Mouse (Mus musculus) 3T3-L1 (cell line): ENCODE data around the gene Gdap1l1.

ENCODE experiments used
- DNase-seq: peaks from one replicate; pipeline ENCODE4 v3.0.0-alpha.2; 2015; ENCODE audit warnings: low read depth, low spot score

Gene Gdap1l1

GRCm38 (mm10) chr2:163463251-163463769 is 25.0 kb downstream of the Gdap1l1 start:
- DNase-seq: no peak

GRCm38 (mm10) chr2:163463998-163464397 is 25.7 kb downstream of the Gdap1l1 start:
- no peak for DNase-seq

- no peak for DNase-seq
Observed at GRCm38 (mm10) chr2:163464562-163464961, 26.3 kb downstream of the Gdap1l1 start.

- peak; percentile 73 for DNase-seq
Observed at GRCm38 (mm10) chr2:163466771-163467170, 28.5 kb downstream of the Gdap1l1 start.

- DNase-seq: no peak
Observed at GRCm38 (mm10) chr2:163467585-163467984, 29.3 kb downstream of the Gdap1l1 start.

- no peak for DNase-seq
Observed at GRCm38 (mm10) chr2:163468866-163469265, 30.6 kb downstream of the Gdap1l1 start.

- DNase-seq: no peak
Observed at GRCm38 (mm10) chr2:163469711-163470110, 31.4 kb downstream of the Gdap1l1 start.

- DNase-seq: peak; percentile 73
Observed at GRCm38 (mm10) chr2:163471136-163471535, 32.9 kb downstream of the Gdap1l1 start.

GRCm38 (mm10) chr2:163471710-163472465 is 33.6 kb downstream of the Gdap1l1 start:
- DNase-seq: peak; percentile 49

GRCm38 (mm10) chr2:163472466-163472851 is 34.2 kb downstream of the Gdap1l1 start, which contains the start of gene Fitm2:
Gene Fitm2, minus strand, starts transcription at chr2:163472629.
- peak; percentile 97 for DNase-seq

- DNase-seq: peak; percentile 24
Observed at GRCm38 (mm10) chr2:163480191-163480825, 42.0 kb downstream of the Gdap1l1 start.

- DNase-seq: no peak
Observed at GRCm38 (mm10) chr2:163481539-163482029, 43.3 kb downstream of the Gdap1l1 start.

GRCm38 (mm10) chr2:163487360-163487759 is 49.1 kb downstream of the Gdap1l1 start:
- DNase-seq: no peak

GRCm38 (mm10) chr2:163489725-163490291 is 51.5 kb downstream of the Gdap1l1 start:
- no peak for DNase-seq

GRCm38 (mm10) chr2:163490656-163491055 is 52.4 kb downstream of the Gdap1l1 start:
- no peak for DNase-seq

- DNase-seq: no peak
Observed at GRCm38 (mm10) chr2:163491351-163491750, 53.1 kb downstream of the Gdap1l1 start.

GRCm38 (mm10) chr2:163492018-163492417 is 53.7 kb downstream of the Gdap1l1 start, which contains the start of gene R3hdml:
Gene R3hdml, plus strand, starts transcription at chr2:163492318.
- no peak for DNase-seq

- no peak for DNase-seq
Observed at GRCm38 (mm10) chr2:163493031-163493430, 54.8 kb downstream of the Gdap1l1 start.

- peak; percentile 77 for DNase-seq
Observed at GRCm38 (mm10) chr2:163493976-163494375, 55.7 kb downstream of the Gdap1l1 start.

GRCm38 (mm10) chr2:163494456-163494855 is 56.2 kb downstream of the Gdap1l1 start:
- no peak for DNase-seq

GRCm38 (mm10) chr2:163502219-163502618 is 63.9 kb downstream of the Gdap1l1 start:
- peak; percentile 11 for DNase-seq

- DNase-seq: no peak
Observed at GRCm38 (mm10) chr2:163503191-163503590, 64.9 kb downstream of the Gdap1l1 start.
